Mouse (Mus musculus): Measurements from ENCODE around the gene Nudt17.
"Not testable (repeated sequence)": the region's sequence is repeated elsewhere in the genome, so short reads cannot be mapped to it uniquely, and the experiment has no call there.

The Nudt17 gene

DNA sequence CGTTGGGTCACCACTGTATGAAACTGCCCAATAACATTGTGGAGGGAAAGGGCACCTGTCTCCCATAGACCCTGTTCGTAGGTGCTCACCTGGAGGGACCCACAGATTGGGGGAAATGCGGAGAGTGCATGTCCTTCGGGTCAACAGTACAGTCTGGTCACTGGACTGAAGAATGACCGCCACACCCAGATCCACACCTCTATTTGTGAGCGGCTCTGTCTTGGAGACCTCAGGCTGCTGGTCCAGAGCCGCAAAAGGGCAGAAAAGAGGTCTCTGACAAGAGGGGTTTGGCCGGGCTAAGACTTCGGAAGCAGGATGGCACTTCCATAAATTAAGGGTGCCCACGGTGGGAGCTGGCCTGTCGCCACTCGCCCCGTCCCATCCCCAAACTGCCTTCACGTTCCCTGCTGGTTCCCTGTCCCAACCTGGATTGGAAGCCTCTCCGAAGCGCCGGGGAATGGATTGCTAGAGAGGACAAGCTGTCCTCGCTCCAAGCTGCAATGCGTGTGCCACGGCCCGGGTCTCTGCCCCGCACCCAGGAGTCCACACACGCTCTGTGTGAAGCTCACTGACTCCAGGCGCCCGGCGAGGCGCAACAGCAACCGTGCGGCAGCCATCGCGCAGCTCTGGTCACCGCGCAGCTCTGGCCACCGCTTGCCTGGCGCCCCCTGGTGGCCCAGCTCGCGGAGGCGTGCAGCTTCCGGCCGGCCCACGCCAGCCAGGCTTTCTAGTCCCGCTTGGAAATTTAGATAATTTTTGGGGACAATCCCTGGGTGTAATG lies at the start of gene Nudt17:
Gene Nudt17 (minus strand): TSS at position 660 of the 781 bp plus-strand sequence.
- DNase-seq = peak; percentile 52 to 86

DNA sequence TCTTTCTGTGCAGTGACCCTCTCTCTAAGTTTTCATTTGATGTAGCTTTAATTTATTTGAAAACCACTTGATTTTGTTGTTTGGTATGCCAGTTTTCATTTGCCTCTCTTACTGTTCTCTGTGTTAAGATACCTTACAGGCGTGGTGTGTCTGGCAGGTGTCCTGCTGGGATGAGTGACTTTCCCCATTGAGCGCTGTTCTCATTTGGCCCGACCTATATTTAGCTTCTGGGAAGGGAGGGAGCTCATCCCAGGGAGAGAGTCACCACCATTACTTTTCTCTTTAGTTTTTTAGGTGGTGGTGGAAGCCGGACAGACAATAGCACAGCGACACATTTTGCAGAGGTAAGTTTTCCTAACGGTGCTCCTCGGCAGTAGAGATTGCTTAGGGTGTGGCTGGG lies 49.3 kb upstream of the Nudt17 start:
- no peak for DNase-seq

DNA sequence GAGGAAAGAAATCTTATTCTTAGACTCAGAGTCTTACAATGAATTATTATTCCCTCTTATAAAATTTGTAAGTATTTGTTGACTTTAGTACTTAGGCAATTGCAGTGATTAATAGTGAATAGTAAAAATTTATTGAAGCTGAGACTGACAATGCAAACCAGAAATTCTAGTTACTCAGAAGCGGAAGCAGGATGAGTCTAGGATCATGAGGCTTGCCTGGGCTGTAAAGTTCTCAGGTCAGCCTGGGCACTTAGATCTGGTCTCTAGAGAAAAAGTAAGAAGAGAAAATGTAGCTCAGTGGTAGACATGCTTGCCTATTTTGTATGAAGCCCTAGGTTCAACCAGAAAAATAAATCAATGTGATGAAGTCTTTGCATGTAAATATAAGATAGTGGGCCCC lies 47.6 kb upstream of the Nudt17 start:
- DNase-seq = no peak

DNA sequence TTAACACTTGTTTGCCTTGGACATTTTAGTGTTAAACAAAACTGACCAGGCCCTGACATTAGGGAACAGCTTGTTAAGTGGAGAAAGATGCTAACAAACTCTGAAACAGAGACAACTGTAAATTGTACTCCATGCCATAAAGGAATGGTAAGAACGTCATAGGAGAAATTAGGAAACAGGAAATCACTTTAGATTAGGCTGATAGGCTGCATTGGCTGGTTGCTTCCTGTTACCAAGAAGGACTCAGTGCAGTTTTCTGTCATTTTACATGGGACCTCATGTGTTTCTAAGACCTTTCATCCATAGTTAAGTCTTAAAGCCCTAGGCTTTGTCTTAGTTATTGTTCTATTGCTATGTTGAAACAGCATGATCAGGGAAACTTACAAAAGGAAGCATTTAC lies 38.5 kb upstream of the Nudt17 start:
- DNase-seq = no peak

DNA sequence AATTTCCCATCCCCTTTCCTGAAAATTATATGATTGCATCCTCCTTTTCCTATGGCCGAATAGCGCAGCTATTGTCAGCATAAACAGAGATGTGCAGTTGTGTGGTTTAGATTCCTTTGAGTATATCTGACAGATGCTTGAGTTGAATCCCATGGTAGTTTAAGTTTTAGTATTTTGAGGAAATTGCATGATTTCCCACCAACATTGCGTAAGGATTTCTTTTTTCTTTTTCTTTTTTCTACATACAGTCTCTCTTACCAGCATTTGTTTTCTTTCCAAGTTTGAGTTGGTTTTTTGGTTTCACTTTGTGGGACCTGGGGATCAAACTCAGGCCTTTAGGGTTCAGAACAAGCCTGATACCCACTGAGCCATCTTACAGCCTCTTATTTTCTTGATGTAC lies 36.0 kb upstream of the Nudt17 start:
- no peak for DNase-seq

DNA sequence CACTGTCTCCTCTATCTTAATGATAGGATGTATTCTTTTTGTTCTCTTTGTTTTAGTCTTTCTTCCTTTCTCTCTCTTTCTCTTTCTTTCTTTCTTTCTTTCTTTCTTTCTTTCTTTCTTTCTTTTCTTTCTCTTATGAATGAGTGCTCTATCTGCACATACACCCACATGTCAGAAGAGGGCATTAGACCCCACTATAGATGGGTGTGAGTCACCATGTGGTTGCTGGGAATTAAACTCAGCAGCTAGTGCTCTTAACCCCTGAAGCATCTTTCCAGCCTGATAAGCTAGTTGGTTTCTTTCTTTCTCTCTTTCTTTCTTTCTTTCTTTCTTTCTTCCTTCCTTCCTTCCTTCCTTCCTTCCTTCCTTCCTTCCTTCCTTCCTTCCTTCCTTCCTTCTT lies 31.9 kb upstream of the Nudt17 start:
- DNase-seq = not testable (repeated sequence)

DNA sequence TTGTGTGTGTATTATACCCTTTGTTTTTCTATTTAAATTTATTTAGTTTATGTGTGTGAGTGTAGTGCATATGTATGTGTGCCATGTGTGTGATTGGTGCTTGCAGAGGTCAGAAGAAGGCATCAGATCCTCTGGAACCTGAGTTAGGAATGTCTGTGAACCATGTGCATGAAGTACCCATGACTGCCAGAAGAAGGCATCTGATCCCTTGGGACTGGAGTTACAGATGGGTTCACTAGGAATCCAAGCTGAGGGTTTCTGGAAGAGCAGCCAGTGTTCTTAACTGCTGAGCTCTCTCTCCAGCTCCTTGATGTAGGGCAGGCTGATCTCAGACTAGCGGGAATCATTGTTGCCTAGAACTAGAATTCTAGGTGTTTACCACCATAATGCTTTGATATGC lies 29.6 kb upstream of the Nudt17 start:
- no peak for DNase-seq

DNA sequence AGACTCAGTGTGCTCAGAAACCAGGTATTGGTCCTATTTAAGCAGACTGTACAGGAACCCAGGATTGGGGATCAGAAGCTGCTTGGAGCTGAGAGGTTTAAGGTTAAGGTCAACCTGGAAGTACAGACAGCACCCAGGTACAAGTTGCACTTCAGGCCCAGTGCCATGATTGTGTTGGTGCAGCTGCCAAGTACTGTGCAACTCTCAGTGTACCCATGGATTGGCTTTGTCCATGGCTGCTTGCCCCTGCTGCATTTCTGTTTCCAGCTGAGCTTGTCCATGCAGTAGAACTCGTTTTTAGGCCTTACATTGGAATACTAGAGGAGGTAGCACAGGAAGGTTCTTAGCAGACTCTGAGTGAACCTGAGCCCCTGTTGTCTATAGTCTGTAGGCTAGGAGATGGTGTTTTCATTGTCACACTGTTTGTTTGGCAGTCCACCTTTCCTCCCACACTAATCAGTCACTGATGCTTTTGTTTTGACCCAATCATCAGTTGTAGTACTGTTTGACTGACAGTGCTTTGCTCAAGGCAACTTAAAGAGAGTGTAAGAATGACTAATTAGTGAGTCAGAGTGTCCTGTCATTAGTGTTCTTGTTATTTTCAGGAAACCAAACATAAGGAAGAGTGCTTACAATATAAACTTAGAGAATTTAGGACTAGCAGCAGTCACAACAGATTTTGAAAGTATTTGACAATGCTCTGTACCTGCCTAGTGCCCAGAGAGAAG lies 28.8 kb upstream of the Nudt17 start:
- no peak for DNase-seq

DNA sequence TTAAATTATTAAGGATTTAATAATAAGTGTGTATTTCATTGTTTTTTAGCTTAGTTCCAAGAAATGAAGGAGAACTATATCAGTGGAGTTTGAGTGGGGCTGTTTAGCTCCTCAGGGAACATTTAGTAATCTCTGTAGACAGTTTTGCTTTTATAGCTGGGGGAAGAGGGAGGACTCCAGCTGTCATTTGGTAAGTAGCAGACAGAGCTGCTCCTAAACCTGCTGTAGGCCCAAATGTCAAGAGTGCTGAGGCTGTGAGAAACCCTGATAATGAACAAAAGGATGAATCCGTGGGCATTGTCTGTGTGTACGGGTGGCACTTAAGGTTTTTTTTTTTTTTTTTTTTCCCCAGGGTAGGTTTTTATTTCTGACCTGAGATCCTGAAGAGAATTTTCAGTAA lies 26.8 kb upstream of the Nudt17 start:
- no peak for DNase-seq

DNA sequence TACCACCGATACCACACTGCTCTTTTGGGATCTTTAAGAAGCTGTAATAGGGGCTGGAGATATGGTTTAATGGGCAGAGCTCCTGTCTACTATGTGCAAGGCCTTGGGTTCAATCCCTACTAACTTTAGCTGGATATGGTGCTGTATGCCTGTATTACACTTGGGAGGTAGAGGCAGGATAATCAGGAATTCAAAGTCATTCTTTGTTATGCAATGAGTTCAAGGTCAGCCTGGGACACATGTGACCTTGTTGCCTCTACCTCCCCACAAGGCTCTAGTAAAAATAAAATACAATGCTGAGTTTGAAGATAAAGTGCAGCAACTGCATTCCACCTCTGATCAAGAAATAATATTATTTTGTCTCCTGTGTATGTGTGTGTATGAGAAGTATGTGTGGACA lies 25.6 kb upstream of the Nudt17 start:
- DNase-seq = no peak

DNA sequence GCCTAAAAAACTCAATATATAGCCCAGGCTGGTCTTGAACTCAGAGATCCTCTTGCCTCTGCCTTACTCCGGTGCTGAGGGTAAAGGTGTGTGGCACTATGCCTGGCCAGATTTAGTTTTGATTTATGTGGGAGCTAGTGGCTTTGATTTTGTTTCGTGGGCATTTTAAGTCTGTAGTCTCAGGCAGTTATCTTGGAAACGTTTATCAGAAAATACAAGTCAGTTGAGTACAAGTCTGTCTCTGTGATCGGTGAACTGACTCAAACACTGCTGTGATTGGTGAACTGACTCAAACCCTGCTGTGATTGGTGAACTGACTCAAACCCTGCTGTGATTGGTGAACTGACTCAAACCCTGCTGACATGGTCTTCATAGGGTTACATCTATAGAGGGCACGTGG lies 22.4 kb upstream of the Nudt17 start:
- no peak for DNase-seq

DNA sequence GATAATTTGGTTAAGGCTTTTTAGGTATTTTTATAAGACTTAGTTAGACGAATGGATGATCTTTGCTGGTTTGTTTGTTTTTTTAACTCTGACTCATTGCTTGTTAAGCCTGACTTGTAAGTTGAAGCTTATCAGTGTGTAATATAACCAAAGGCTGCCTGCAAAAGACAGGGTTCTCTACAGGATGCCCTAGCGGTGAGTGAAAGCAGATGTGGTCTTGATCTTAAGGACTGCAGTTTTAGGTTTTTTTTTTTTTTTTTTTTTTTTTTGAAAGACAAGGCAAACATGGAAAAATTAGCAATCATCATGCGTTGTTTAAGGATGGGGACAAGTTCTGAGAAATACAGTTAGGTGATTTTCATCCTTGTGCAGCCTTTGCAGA lies 21.0 kb upstream of the Nudt17 start:
- no peak for DNase-seq

DNA sequence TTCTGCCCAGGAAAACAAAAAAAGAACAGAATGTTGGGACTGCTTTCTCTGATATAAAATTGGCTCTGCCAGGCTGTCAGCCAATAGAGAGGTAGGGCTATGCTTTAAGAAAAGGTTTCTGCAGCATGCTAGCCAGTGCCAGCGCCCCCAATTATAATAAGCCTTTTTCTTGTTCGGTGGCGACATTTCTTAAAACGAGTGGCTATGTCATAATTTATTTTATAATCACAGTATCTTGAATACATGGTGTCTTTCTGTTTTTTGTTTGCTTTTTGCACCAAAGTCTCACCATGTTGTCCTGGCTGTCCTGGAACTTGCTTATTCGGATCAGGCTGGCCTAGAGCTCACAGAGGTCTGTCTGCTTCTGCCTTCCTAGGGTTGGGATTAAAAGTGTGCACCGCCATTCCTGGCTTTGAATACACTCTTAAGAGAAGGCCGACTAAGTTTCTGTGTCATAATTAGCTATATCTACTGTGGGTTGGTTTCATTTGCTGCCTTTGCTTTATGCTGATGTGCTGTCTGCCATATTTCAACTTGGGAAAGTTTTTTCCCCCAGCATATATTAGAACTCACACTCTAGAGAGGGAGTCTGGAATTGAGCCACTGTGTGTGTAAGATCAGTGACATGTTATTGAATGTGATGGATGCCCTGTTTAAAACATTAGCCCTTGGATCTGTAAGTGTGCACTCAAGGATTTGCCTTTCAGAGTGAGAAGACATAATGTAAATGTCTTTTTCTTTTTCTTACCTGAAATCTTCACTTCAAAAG lies 20.5 kb upstream of the Nudt17 start:
- no peak for DNase-seq

DNA sequence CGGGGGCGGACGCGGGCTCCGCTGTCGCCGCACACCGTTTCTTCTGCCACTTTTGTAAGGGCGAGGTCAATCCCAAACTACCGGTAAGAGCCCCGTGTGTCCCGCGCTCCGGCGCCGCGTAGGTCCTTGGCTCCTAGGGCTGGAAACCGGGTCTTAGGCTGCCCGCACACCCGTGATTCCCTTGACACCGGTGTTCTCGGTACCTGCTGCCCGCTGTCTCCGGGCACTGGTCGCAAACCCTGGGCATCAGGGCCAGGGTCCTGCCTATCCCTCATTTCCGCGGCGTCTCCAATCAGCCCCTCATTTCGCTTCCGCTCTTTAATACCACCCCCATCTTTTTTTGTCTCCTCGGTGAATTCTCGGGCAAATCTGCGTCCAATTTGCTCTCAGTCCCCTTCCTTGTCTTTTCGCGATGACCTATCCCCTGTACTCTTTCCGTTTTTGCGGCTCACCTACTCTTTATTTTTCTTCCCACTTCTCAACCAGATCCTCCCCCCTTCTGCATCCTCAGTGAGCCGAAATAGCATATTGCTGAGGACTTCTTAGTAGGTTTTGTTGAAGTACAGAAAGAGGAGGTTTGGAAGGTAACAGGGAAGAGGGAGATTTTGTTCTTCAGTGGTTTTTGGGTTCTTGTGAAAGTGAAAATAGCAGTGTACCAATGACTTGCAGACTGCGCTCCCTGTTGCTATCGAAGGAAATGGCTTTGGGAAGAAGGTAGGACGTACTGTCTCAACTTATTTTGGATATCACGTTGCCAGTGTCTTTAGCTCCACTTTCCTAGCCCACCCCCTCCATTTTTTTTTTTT lies 19.7 kb upstream of the Nudt17 start:
- no peak for DNase-seq

DNA sequence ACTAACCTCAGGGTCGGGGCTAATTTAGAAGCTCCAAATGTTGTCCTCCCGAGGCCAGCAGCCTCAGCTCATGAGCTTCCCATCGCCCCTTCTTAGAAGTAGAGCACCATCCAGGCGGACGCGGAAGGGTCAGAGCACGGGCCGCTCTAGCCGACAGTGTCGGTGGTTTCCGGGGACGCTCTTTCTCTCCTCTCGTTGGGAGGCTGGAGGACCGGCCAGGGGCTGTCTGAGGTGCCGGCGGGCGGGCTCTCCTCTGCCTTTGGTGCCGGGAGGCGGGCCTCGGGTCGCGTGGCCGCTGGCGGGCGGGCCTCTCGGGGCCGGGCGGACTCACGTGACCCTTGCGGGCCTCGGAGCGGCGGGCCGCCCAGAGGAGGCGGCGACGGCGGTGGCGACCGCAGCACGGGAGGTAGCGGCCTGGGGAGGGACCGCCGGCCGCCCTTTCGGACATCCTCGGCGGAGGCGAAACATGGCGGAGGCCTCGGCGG lies 19.0 kb upstream of the Nudt17 start, which contains the start of the genes Polr3c and Rnf115:
Gene Polr3c (minus strand): TSS at position 286 of the 485 bp plus-strand sequence.
Gene Rnf115 (plus strand): TSS at position 322 of the 485 bp plus-strand sequence.
- DNase-seq = peak; percentile 91 to 94

DNA sequence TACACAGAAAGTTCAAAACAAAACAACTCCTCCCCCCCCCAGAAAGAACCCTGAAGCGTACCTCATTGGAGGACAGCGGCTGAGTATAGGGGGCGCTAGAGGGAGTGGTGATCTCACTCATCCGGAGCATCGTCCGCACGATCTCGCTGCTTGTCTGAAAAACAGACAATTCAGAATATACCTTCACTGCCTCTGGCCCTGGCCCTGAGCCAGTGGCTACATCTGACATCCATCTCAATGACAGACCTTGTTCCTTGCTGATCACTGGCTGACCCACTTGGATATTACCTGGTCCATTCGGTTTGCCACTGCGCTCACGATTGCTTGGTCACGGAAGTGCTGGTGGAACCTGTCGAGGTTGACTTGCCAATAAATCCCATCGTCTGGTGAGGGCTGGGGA lies 10.8 kb upstream of the Nudt17 start:
- no peak for DNase-seq

DNA sequence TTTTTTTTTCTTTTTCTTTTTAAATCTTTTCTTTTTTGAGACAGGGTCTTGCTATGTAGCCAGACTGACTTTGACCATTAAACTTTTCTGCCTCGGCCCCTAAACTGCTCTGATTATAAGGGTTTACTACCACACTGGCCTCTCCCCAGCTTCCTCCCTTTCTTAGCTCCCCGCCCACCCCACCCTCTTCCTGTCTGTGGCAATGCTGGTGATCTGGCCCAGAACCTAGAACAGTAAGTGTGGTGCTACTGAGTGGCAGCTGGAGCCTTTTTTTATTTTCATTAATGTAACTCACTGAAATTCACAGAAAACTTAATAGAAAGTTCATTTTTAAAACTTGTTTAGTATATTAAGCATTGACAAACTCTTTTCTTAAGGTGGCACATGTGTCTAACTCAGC lies 7.5 kb upstream of the Nudt17 start:
- DNase-seq = no peak

DNA sequence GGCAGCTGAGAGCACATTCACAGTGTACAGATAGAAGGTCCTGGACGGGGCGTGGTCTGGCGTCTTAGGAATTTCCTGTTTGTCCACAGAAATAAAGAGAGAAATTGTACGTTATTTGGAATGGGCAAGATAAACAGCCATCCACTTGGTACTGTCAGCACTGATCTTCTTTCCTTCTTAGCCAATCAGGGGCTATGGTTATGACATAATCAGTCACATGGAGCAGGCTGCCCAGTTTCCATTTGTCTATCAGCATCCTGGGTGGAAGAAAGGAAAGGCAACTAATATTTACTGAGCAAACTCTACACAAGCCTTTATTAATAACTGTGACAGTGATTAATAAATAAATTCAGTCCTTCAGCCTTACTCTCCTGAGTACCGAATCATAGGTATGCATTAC lies 5.9 kb upstream of the Nudt17 start:
- no peak for DNase-seq

DNA sequence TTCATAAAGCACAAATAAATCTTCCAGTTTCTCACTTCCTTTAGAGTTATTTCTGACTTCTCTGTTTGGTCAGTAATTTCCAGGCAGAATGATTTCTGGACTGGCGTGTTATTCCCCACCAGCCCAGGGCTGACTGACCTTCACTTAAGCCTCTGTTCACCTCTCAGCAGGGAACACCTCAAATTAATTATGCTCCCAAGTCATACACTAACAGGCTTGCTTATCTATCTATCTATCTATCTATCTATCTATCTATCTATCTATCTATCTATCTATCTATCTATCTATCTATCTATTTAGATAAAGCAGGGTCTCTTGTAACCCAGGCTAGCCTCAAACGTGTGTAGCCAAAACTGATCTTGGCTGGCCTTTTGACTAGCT lies 312 bp upstream of the Nudt17 start:
- DNase-seq = no peak

DNA sequence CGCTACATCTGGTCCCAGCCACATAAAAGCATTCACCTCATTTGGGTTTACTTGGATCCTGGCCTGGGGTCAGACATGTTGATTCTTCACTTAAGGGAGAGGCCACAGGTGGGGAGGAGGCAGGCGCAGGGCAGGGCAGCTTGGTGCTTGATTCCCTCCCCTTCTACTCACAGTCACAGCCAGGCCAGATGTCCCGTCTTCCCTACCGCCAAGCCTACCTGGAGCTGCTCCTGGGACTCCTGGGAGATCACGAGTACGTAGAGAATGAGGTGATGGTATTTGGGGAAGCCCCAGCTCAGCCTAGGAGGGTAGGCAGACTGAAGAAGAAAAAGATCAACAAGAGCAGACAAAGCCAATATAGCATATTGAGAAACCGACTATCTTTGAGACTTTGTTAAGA lies 1.4 kb downstream of the Nudt17 start:
- DNase-seq = no peak

DNA sequence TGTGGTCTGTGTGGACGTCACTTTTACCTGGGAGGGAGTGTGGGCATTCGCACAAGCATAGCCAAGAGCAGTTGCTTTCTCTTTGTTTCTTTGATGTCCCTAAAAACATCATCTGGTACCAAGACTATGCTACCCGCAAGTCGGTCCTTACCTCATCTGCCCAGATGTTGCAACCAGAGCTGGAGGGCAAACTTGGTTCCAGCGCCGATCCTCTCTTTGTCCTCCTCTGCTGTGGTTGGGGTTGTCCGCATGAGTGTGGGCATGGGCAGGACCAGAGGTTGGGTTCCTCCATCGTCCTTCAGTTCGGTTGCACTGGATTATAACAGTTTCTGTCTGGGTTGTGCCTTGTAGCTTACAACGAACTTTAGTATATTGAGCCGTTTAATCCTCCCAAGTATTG lies 2.1 kb downstream of the Nudt17 start:
- no peak for DNase-seq

DNA sequence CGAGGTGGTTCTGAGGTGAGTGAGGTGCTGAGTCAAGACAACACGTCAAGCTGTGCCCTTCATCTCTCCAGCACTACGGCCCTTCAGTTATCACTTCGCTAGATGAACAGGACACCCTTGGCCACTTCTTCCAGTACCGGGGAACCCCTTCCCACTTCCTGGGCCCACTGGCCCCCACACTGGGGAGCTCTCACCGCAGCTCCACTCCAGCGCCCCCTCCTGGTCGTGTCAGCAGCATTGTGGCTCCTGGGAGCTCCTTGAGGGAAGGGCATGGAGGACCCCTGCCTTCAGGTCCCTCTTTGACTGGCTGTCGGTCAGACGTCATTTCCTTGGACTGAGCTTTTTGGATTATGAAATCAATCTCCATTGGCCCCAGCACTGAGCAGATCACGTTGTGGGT lies 3.6 kb downstream of the Nudt17 start:
- DNase-seq = peak in 1 of 2 experiments; percentile 39

DNA sequence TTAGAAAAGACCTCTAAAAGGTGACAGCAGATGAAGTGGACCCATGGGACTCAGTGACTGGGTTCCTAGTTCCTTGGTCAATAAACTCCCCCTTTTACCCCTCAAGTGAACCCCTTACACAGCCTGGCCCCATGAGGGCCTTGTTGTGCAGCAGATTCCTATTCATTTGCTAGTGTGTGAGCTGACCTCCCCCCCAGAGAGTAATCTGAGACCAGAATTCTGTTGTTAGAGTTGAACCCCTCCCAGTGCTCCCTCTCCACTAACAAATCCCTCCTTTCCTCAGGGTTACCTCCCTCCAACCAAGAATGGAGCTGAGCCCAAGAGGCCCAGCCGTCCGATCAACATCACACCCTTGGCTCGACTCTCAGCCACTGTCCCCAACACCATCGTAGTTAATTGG lies 7.4 kb downstream of the Nudt17 start:
- no peak for DNase-seq
